Mouse (Mus musculus): Measurements from ENCODE around the gene Phc2. TPM values are rescaled to one million over a fixed set of nuclear protein-coding genes. Genes with fewer than 3 reads are reported as not detected.

The Phc2 gene
- total RNA-seq, 1 experiment, result 29.8 TPM

GRCm38 (mm10) chr4:128669229-128669628 lies 14.7 kb downstream of the Phc2 start:
- no peak overlapping the region for H3K4me3 ChIP-seq (ENCODE audit: insufficient read depth in 1 of 2, low read depth in 1 of 2, low read length in 2 of 2, poor library complexity in 1 of 2, severe bottlenecking in 1 of 2)
- no peak overlapping the region for H3K9ac ChIP-seq (ENCODE audit: insufficient read depth, low read depth, low read length, poor library complexity, severe bottlenecking)
- TF ChIP-seq ZC3H11A (IDR thresholded peaks at IDR 0.05; ENCODE audit: borderline replicate concordance, low read depth, low read length) (no peak), HCFC1 (IDR thresholded peaks at IDR 0.05; ENCODE audit: borderline replicate concordance, insufficient read depth, low read length) (no peak), ZNF384 (IDR thresholded peaks at IDR 0.05; ENCODE audit: low read depth, low read length) (no peak), CHD2 (IDR thresholded peaks at IDR 0.05; ENCODE audit: low read depth, low read length) (no peak), MAFK (IDR thresholded peaks at IDR 0.05; ENCODE audit: insufficient read depth, low read depth, low read length) (no peak)
- H3K27ac ChIP-seq (ENCODE audit: insufficient read depth, low read depth, low read length, poor library complexity, severe bottlenecking), result no peak overlapping the region
- no peaks in the 10 kb centered on the region for H3K36me3 ChIP-seq (ENCODE audit: control insufficient read depth, insufficient read depth, low read length, poor library complexity, severe bottlenecking)
- no peak for DNase-seq (ENCODE audit: low read depth, low spot score)
- no peaks in the 10 kb centered on the region for H3K4me1 ChIP-seq (ENCODE audit: control insufficient read depth in 2 of 2, insufficient read depth in 2 of 2, low read length in 2 of 2, poor library complexity in 1 of 2)
- in situ Hi-C loops (cut with MboI; ENCODE audit: low sequenced_read_pairs in 2 of 2, unreplicated experiment in 2 of 2), result no loop called here
- H3K9me3 ChIP-seq (ENCODE audit: control insufficient read depth, insufficient read depth, low read depth, low read length), result no peaks in the 10 kb centered on the region

GRCm38 (mm10) chr4:128670566-128671191 lies 16.2 kb downstream of the Phc2 start:
- Histone ChIP-seq H3K27ac (ENCODE audit: insufficient read depth, low read depth, low read length, poor library complexity, severe bottlenecking) (no peak overlapping the region), H3K9ac (ENCODE audit: insufficient read depth, low read depth, low read length, poor library complexity, severe bottlenecking) (no peak overlapping the region), H3K36me3 (ENCODE audit: control insufficient read depth, insufficient read depth, low read length, poor library complexity, severe bottlenecking) (no peaks in the 10 kb centered on the region), H3K4me1 (ENCODE audit: control insufficient read depth in 2 of 2, insufficient read depth in 2 of 2, low read length in 2 of 2, poor library complexity in 1 of 2) (no peaks in the 10 kb centered on the region), H3K9me3 (ENCODE audit: control insufficient read depth, insufficient read depth, low read depth, low read length) (no peaks in the 10 kb centered on the region), H3K4me3 (ENCODE audit: insufficient read depth in 1 of 2, low read depth in 1 of 2, low read length in 2 of 2, poor library complexity in 1 of 2, severe bottlenecking in 1 of 2) (no peak overlapping the region)
- TF ChIP-seq ZNF384 (IDR thresholded peaks at IDR 0.05; ENCODE audit: low read depth, low read length) (no peak), MAFK (IDR thresholded peaks at IDR 0.05; ENCODE audit: insufficient read depth, low read depth, low read length) (no peak), ZC3H11A (IDR thresholded peaks at IDR 0.05; ENCODE audit: borderline replicate concordance, low read depth, low read length) (no peak), CHD2 (IDR thresholded peaks at IDR 0.05; ENCODE audit: low read depth, low read length) (no peak), HCFC1 (IDR thresholded peaks at IDR 0.05; ENCODE audit: borderline replicate concordance, insufficient read depth, low read length) (no peak)
- in situ Hi-C loops (cut with MboI; ENCODE audit: low sequenced_read_pairs in 2 of 2, unreplicated experiment in 2 of 2), result no loop called here
- no peak for DNase-seq (ENCODE audit: low read depth, low spot score)

GRCm38 (mm10) chr4:128672494-128672893 lies 18.0 kb downstream of the Phc2 start:
- no peak for TF ChIP-seq MAFK (IDR thresholded peaks at IDR 0.05; ENCODE audit: insufficient read depth, low read depth, low read length)
- no peak for TF ChIP-seq ZNF384 (IDR thresholded peaks at IDR 0.05; ENCODE audit: low read depth, low read length)
- no peak for TF ChIP-seq HCFC1 (IDR thresholded peaks at IDR 0.05; ENCODE audit: borderline replicate concordance, insufficient read depth, low read length)
- no peak for TF ChIP-seq ZC3H11A (IDR thresholded peaks at IDR 0.05; ENCODE audit: borderline replicate concordance, low read depth, low read length)
- no peak for TF ChIP-seq CHD2 (IDR thresholded peaks at IDR 0.05; ENCODE audit: low read depth, low read length)
- Histone ChIP-seq H3K9me3 (ENCODE audit: control insufficient read depth, insufficient read depth, low read depth, low read length) (no peaks in the 10 kb centered on the region), H3K36me3 (ENCODE audit: control insufficient read depth, insufficient read depth, low read length, poor library complexity, severe bottlenecking) (no peaks in the 10 kb centered on the region), H3K4me1 (ENCODE audit: control insufficient read depth in 2 of 2, insufficient read depth in 2 of 2, low read length in 2 of 2, poor library complexity in 1 of 2) (no peaks in the 10 kb centered on the region), H3K9ac (ENCODE audit: insufficient read depth, low read depth, low read length, poor library complexity, severe bottlenecking) (no peak overlapping the region), H3K27ac (ENCODE audit: insufficient read depth, low read depth, low read length, poor library complexity, severe bottlenecking) (no peak overlapping the region), H3K4me3 (ENCODE audit: insufficient read depth in 1 of 2, low read depth in 1 of 2, low read length in 2 of 2, poor library complexity in 1 of 2, severe bottlenecking in 1 of 2) (no peak overlapping the region)
- in situ Hi-C loops (cut with MboI; ENCODE audit: low sequenced_read_pairs in 2 of 2, unreplicated experiment in 2 of 2), result no loop called here
- DNase-seq (ENCODE audit: low read depth, low spot score), result no peak

GRCm38 (mm10) chr4:128678564-128679217 lies 24.2 kb downstream of the Phc2 start:
- H3K27ac ChIP-seq (ENCODE audit: insufficient read depth, low read depth, low read length, poor library complexity, severe bottlenecking), result no peak overlapping the region
- no peak overlapping the region for H3K4me3 ChIP-seq (ENCODE audit: insufficient read depth in 1 of 2, low read depth in 1 of 2, low read length in 2 of 2, poor library complexity in 1 of 2, severe bottlenecking in 1 of 2)
- H3K9me3 ChIP-seq (ENCODE audit: control insufficient read depth, insufficient read depth, low read depth, low read length), result no peaks in the 10 kb centered on the region
- no peaks in the 10 kb centered on the region for H3K4me1 ChIP-seq (ENCODE audit: control insufficient read depth in 2 of 2, insufficient read depth in 2 of 2, low read length in 2 of 2, poor library complexity in 1 of 2)
- H3K36me3 ChIP-seq (ENCODE audit: control insufficient read depth, insufficient read depth, low read length, poor library complexity, severe bottlenecking), result no peaks in the 10 kb centered on the region
- no peak overlapping the region for H3K9ac ChIP-seq (ENCODE audit: insufficient read depth, low read depth, low read length, poor library complexity, severe bottlenecking)
- in situ Hi-C loops (cut with MboI; ENCODE audit: low sequenced_read_pairs in 2 of 2, unreplicated experiment in 2 of 2), result no loop called here
- no peak for TF ChIP-seq ZC3H11A (IDR thresholded peaks at IDR 0.05; ENCODE audit: borderline replicate concordance, low read depth, low read length)
- no peak for TF ChIP-seq MAFK (IDR thresholded peaks at IDR 0.05; ENCODE audit: insufficient read depth, low read depth, low read length)
- no peak for TF ChIP-seq HCFC1 (IDR thresholded peaks at IDR 0.05; ENCODE audit: borderline replicate concordance, insufficient read depth, low read length)
- no peak for TF ChIP-seq CHD2 (IDR thresholded peaks at IDR 0.05; ENCODE audit: low read depth, low read length)
- no peak for TF ChIP-seq ZNF384 (IDR thresholded peaks at IDR 0.05; ENCODE audit: low read depth, low read length)
- DNase-seq (ENCODE audit: low read depth, low spot score), result no peak

Data from ES-E14 (cell line).